ENCODE assay signal across 8 mouse cellular contexts in the genomic region with DNA sequence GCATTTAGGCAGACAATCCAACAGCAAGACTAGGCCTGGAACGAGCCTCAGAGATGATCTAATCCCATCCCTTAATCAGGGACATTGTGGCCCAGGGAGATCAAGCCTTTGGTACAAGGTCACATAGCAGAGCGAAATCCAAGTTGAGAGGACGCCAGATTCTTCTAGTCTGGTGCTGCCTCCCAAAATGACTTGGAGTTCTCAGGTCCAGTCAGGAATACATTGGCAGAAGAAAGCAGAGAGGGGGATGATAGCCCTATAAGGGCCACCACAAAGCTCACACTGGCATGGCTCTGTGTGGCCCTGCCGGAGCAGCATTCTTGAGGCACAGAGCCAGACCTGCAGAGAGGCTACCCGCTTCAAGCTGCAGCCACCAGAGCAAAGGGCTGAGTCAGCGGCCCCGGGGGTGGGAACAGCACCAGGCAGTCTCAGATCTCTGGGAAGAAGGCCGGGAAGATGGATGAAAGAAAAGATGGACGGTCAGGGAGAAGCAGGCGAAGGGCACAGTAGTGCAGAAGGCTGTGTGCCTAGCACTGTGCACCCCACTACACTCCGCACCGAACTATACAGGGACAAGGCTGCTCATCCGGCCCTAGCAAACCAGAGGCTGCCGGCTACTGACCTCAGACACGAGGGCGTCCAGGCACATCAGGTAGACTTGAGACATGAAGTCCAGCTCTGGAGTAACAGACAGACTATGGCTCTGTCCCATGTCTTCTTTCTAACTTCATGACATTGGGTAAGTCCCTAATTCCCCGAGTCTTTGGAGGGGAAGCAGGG. TPM values are rescaled to one million over a fixed set of nuclear protein-coding genes. Genes with fewer than 3 reads are reported as not detected.
DNase-seq lines count a peak whose midpoint lies in the region; ATAC-seq and TF ChIP-seq lines count a peak whose summit lies in the region.

A gene (minus strand): TSS at position 746 of the 780 bp plus-strand sequence.

- no peaks in the 10 kb centered on the region for H3K9me3 ChIP-seq in intestine, postnatal 0 days (ENCODE audit: control insufficient read depth)
- H3K9me3 ChIP-seq in lung, embryonic 14.5 days (ENCODE audit: low read depth, low read length): no peaks in the 10 kb centered on the region

- no peaks in the 10 kb centered on the region; the same call in 1 of the 2 replicates for H3K36me3 ChIP-seq in intestine, postnatal 0 days (ENCODE audit: control insufficient read depth, insufficient read depth)
- H3K36me3 ChIP-seq in lung, embryonic 14.5 days (ENCODE audit: insufficient read depth): peaks cover 7% of the 10 kb centered on the region; the same call in 1 of the 2 replicates

- H3K9ac ChIP-seq in intestine, postnatal 0 days (ENCODE audit: low read depth, low read length): peak within 1 kb of the TSS; percentile 51; the same call in 1 of the 2 replicates
- peak within 1 kb of the TSS; percentile 47 for H3K9ac ChIP-seq in lung, embryonic 14.5 days

- 0 out of 2 replicates have a peak, but pooled peaks cover 8% of the 10 kb centered on the region for H3K4me1 ChIP-seq in intestine, postnatal 0 days (replicated peaks; ENCODE audit: control insufficient read depth, insufficient read depth, low read length)
- peaks cover 26% of the 10 kb centered on the region for H3K4me1 ChIP-seq in lung, embryonic 14.5 days (ENCODE audit: insufficient read depth)

- H3K27me3 ChIP-seq in intestine, postnatal 0 days (replicated peaks; ENCODE audit: control insufficient read depth, insufficient read depth, low read length): no peaks in the 10 kb centered on the region
- H3K27me3 ChIP-seq in lung, embryonic 14.5 days (ENCODE audit: insufficient read depth, low read length): no peaks in the 10 kb centered on the region

- 69% methylated on average over 17 of the region's 17 CpGs for WGBS in intestine, postnatal 0 days
- 57% methylated on average over 17 of the region's 17 CpGs for WGBS in lung, embryonic 14.5 days

- no peak for DNase-seq in layer of hippocampus, adult 2 months (ENCODE audit: low spot score in 2 of 2)
- DNase-seq in layer of hippocampus, adult 11-12 months (ENCODE audit: low spot score): no peak
- peak; percentile 64 for DNase-seq in cerebellum, adult 8-10 months
- DNase-seq in gastrocnemius, postnatal 4 days (ENCODE audit: low spot score in 2 of 2): peak in 1 of 2 experiments; percentile 59
- peak; percentile 32 for DNase-seq in lung, embryonic 14.5 days
- peak; percentile 80 for DNase-seq in testis, postnatal 10 days (ENCODE audit: low spot score)
- DNase-seq in frontal cortex, postnatal 10 days (ENCODE audit: low spot score in 2 of 2): no peak

- peak within 1 kb of the TSS; percentile 71 for H3K4me2 ChIP-seq in intestine, postnatal 0 days (replicated peaks; ENCODE audit: low read depth)
- H3K4me2 ChIP-seq in lung, embryonic 14.5 days: peak within 1 kb of the TSS; percentile 56

- peak within 1 kb of the TSS; percentile 52 for H3K4me3 ChIP-seq in layer of hippocampus, adult 2 months
- H3K4me3 ChIP-seq in intestine, postnatal 0 days (ENCODE audit: low read depth, low read length): peak within 1 kb of the TSS; percentile 34
- H3K4me3 ChIP-seq in lung, embryonic 14.5 days (ENCODE audit: low read depth, low read length): peak within 1 kb of the TSS; percentile 18

- peak within 1 kb of the TSS; percentile 93 for H3K27ac ChIP-seq in layer of hippocampus, adult 2 months
- peak within 1 kb of the TSS; percentile 84 for H3K27ac ChIP-seq in intestine, postnatal 0 days (ENCODE audit: low read depth, low read length)
- peak within 1 kb of the TSS; percentile 91 for H3K27ac ChIP-seq in lung, embryonic 14.5 days (ENCODE audit: low read depth)

- ATAC-seq in intestine, postnatal 0 days: no peak
- ATAC-seq in lung, embryonic 14.5 days (ENCODE audit: insufficient read depth): no peak

- TF ChIP-seq CTCF in layer of hippocampus, adult 2 months (conservative IDR thresholded peaks at IDR 0.05): no peak
- TF ChIP-seq CTCF in intestine, postnatal 0 days (IDR thresholded peaks at IDR 0.05; ENCODE audit: low read depth): no peak
- no peak for TF ChIP-seq CTCF in lung, embryonic 14.5 days (IDR thresholded peaks at IDR 0.05; ENCODE audit: low read depth)

RNA-seq across cellular contexts. Expression of the gene that starts here (rescaled TPM):
- total RNA-seq in layer of hippocampus, adult 2 months (2021): 1 to 10 TPM; 4.5 to 5.2 TPM
- total RNA-seq in gastrocnemius, postnatal 4 days (2021): 10 to 100 TPM; 66.7 to 75.1 TPM
- polyA plus RNA-seq in intestine, postnatal 0 days (2015; fragmentation: Nextera tagmentation; extraction: Ambion mirVana): 14.3 and 16.0 TPM in 2 replicates
- 39.8 and 40.7 TPM in 2 replicates for polyA plus RNA-seq in lung, embryonic 14.5 days (2014; fragmentation: Nextera tagmentation; extraction: Ambion mirVana)

Comparison
In these comparisons a context has a peak if more than half of its experiments do, and no peak if none do; other contexts are left out.
1. RNA of the gene that starts here (total RNA-seq): 66.7 to 75.1 TPM in gastrocnemius, postnatal 4 days; 4.5 to 5.2 TPM in layer of hippocampus, adult 2 months; every median in the first group is over 10 times any median in the second.
2. DNase-seq: peak in cerebellum, adult 8-10 months (single experiment), lung, embryonic 14.5 days (single experiment) and testis, postnatal 10 days (single experiment); none in layer of hippocampus, adult 2 months (0 of 2), layer of hippocampus, adult 11-12 months (single experiment) and frontal cortex, postnatal 10 days (0 of 2).
3. Peak in every context shown above with its lines, with median percentiles within 50 percentile points of each other: H3K27ac ChIP-seq and H3K4me3 ChIP-seq.